Mouse (Mus musculus) brain, embryonic 18.5 days (tissue): ENCODE results near the gene Inhba.

Source experiments
- DNase-seq: peaks from one replicate; pipeline ENCODE4 v3.0.0-alpha.2; 2012; ENCODE audit warnings: low read depth, low spot score

The Inhba gene

DNA sequence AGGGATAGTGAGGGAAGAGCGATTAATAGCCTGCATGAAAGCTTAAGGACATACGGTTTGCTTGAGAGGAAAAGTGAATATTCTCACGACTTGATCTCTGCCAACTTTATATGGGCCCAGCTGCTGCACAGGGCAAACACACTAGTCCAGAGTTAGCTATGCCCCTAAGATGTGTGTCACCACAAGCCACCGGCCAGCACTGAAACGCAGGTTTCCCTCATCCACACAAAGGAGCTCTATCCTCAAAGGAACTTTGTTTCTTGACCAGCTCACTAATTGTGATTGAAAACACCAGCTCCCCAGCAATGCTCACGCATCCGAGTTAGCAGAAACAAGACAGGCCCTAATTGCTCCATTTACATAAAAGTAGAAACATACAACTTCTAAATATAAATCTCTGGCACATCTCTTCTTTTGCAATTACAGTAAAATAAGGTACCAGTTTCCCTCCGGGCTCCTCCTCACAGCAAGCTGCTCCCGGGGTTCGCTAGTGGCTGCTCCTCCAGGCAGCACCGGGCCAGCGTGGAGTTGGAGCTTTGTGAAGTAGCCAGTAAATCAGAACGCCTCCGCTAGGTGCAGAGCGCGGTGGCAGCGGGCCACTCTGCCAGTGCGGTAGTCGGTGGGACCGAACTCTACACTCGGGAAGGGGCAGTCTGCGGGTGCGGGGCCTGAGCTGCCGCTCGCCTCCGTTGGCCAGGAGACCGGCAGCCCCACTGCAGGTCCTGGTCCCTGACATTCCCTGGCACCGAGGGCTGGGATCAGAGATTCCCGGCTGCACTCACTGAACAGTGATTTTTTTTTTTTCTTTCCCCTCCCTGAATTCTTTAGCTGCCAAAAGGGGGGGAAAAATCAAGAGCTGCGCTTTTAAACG, at the start of gene Inhba:
Inhba (plus strand) TSS at position 480 of the 871 bp plus-strand sequence.
- no peak for DNase-seq

DNA sequence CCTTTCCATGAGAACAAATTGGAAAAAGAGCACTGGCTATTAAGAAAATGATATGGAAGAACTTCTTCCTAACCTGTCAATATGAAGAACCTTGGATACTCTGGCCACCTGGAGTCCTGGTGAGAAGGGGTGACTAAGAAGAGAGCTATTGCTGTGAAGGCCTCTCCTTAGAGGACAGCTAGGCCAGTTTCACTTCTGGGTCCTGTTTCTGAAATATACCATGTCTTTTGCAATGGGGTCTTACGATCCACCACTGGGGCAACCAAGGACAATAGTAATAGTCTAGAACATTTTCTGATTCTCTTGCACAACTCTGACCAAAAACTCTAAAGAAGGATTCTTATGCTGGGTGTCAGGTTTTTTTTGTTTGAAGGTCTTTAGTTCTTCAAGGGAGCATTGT, 35.1 kb upstream of the Inhba start:
- DNase-seq = no peak

DNA sequence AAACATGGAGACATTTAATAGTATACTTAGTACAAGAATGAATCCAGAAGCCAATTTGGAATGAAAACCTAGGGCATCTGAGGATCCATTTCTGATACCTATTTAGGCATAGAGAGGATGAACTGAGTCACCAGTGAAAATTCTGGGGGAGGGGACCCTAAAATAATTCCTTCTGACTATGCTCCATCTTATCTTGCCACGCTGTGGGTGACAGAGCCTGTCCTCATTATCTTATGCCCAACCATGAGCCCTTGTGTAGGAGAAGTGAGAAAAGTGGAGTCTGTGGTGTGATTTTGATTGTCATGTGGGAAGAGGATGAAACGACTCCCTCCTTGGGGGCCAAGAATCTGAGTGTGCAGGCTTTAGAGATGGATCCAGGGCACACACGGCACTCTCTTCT, 32.1 kb upstream of the Inhba start:
- no peak for DNase-seq

DNA sequence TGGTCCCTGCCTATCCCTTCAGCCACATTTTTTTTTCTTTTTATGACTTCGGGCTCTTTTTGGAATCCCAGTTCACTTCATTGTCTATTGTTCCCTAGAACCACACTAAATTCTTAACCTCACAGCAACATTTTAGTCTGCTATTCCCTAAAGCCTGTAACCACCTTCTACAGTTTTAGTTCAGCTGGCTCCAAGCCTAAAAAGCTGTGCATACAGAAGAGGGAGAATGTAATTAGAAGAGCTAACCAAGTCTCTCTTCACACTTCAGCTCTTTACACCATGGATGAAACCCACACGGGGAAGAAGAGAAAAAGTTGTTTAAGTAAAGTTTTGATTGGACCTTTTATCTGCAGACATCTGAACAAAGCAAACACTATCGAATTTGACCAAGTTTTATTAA, 29.6 kb upstream of the Inhba start:
- DNase-seq = no peak

DNA sequence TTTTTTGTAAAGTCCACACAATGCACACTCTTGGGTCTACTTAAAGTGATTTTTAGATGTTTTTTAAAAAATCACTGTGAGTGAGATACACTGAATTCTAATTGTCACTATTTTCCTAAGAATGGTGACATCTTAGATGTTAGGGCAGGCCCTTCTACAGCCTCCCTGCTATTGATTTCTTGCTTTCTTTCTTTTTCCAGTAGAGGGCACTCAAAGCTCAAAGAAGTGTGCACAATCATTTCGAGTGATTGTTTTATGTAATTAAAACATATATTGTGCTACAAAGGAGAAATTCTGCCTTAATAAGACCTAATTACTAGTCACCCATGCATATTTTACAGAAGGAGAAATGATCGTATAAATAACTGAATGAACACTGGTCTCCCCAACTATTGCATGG, 25.9 kb upstream of the Inhba start:
- no peak for DNase-seq

DNA sequence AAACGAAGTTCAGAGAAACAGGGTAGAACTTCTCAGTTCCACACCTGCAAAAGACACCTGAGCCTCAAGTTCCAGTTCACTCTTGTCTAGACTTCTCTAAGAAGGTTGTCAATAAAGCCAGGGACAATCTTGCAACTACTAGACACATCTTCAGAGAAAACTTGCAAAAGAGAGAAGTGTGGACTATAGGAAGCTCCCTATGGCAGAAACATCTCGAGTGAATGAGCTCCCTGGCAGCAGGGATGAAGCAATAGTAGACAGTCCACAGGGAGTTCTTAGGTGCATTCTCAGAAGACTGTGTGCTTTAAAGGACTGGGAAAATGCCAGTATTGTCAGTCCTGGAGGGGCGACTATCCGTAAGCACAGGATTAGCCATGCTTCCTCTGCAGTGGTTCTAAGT, 25.5 kb upstream of the Inhba start:
- DNase-seq = no peak

DNA sequence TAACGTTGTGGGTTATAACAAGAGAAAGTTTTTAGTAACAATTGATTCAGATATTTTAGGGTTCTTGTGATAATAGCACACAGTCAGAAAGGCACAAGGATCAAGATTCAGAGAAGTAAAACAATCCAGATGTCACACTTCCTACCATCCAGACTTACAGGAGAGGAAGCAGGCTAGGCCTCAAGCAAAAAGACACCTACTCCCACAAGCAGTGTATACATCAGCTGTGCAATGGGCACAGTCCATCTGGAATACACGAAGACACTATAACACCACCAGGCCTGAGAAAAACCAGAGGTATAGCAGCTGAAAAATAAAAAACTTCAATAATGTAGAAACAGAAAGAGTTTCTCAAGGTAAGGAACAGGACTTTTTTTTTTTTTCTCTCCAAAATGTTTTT, 16.3 kb upstream of the Inhba start:
- no peak for DNase-seq

DNA sequence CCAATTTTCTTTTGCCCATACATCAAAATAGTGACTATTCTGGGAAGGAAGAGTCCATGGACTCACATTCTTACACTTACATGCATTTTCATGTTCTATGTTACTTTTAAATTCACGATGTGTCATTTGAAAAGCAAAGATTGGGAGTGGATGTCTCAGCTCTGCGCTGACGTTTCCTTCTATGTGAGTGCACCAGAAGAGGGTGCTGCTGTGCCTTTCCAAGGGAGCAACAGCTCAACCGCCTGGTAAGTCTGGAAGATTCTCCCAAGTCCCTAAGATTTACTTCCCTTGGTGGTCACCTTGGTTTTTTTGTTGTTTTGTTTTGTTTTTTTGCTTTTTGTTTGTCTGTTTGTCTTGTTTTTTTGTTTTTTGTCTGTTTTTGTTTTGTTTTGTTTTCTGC, 6.1 kb upstream of the Inhba start:
- no peak for DNase-seq

DNA sequence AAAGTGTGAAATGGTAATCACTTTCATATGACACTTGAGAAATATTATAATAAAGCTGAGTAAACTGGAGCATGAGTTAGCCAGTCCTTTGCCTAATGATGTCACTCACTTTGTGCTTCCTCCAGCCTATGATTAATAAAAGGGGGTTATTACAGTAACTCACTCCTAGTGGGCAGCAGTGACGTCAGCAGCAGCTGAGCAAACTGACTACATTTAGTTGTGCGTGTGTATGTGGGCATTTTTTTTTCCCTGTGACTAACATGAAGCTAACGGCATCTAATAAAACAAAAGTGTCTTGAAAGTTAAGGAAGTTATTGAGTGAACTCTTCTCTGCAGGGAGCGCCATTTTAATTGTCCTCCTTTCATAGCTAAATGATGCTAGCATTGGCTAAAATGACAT, 3.9 kb upstream of the Inhba start:
- DNase-seq = no peak

DNA sequence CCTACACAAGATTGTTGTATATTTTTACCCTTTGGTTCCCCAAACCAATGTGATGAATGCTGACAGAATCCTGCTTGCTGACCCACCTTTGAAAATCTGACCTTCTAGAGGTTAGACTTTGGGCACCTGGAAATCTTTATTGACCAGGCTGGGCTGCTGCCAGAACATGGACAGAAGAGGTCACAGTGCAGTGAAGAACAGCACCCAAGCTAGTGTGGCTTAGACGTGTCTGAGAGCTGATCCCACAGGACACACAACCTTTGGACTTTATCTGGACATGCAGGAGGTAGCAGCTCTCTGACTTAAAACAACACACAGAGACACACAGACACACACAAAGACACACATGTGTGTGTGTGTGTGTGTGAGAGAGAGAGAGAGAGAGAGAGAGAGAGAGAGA, 3.3 kb upstream of the Inhba start:
- no peak for DNase-seq

DNA sequence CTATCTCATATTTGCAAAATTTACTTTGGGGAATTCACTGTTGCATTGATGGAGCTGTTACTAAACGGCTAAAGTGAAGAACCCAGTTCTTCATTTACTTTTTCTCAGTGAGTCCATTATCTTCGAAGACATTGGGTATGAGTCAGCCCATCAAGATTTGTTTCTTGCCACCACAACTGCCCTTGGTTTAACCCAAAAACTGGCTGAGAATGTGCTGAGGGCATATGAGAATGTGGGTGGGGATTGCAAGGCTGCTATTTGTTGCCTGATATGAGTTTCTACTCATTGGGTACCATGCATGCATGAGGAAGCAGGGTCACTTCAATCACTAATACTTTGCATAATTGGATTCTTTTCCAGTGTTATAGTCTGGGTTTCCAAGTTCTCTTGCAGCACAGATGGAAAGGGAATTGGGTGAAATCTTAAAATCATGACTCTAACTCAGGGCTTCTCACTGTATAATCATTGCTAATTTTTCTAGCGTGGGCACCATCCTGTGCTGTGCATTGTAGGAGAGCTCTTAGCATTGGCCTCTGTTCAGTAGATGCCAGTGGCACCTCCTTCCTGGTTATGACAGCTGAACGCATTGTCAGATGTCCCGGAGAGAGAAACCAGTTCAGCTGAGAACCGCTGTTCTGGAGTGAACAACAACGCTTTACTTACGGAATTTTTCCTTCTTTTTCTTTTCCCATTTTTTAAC, 1.7 kb upstream of the Inhba start:
- no peak for DNase-seq

DNA sequence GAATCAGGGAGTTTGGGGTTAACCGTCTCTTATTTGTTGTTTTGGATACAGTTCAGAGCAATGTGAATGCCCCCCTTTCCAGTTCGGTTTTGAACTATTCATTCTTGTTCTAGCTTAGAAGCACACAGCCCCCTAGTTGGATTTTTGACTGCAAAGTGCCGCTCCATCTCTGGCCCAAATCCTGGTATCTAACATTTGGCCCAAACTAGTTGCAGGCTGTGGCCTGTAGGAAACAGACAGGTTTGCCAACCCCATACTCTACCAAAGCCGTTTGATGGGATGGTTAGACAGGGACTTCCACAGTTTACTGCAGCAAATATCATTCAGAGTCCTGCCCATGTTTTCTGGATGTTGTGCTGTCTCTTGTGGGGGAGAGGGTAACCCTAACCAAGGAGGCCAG, 1.1 kb upstream of the Inhba start:
- no peak for DNase-seq

DNA sequence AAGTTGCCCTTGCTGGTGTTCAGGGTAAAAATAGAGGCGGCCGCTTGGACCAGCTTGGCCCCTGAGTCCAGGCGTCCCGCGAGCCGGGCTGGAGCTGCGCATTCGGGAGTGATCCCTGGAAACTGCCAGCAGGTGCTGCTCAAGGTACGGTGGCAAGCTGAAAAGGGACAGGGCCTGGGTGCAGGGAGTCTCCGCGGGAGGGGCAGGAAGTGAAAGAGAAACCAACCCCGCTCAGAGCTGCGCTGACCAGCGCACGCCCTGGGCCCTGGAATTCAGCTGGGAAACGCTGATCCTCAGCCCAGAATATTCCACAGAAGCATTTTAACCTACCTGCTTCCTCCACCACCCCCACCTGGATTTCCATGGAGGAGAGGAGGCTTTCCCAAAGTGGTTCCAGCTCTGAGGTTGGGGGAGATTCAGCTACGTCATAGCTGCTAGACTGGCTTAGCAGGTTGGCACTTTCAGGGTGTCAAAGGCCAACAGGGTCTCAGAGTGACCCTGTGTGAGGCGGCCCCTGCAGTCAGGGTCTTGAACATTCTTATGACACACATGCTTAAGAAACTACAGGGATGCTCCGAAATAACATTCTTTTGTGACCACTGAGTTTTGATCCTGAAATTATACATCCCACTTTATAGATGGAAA, 714 bp downstream of the Inhba start:
- no peak for DNase-seq

DNA sequence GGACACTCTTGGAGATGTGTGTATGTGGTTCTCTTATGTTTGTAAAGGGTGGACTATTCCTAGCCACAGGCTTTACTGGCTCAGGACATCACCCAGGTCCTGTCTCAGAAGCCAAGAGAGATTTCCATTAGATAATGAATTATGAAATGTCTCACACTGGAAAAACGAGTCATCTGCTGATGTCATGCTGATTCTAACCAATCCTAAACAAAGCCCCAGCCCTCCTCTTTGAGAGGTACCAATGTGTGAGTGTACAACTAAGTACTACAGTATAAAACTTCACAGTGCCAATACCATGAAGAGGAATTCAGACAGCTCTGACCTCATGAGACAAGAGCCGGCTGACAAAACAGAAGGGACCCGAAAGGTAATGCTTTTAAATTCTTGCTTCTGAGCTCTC, 2.5 kb downstream of the Inhba start:
- no peak for DNase-seq

DNA sequence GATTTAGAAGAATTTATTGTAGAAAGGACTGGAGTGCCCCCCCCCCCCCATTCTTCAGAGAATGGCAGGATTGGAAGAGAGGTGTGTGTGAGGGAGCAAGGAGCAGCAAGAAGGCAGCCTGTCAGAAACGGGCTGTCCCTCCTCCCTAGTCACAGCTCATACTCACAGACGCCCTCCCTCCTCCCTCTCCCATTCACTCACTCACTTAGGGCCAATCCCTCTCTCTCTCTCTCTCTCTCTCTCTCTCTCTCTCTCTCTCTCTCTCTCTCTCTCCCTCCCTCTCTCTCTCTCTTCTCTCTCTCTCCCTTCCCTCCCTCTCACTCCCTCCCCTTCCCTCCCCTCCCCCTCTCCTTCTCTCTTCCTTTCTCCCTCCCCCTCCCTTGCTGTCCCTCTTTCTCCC, 4.9 kb downstream of the Inhba start:
- DNase-seq = no peak

DNA sequence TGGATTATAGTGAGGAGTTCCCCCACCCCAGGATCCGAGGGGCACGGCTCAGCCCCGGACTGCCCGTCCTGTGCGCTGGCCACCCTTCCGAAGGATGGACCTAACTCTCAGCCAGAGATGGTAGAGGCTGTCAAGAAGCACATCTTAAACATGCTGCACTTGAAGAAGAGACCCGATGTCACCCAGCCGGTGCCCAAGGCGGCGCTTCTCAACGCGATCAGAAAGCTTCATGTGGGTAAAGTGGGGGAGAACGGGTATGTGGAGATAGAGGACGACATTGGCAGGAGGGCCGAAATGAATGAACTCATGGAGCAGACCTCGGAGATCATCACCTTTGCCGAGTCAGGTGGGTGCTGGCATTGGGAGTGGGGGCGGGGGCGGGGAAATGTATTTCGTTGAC, 5.7 kb downstream of the Inhba start:
- DNase-seq = no peak

DNA sequence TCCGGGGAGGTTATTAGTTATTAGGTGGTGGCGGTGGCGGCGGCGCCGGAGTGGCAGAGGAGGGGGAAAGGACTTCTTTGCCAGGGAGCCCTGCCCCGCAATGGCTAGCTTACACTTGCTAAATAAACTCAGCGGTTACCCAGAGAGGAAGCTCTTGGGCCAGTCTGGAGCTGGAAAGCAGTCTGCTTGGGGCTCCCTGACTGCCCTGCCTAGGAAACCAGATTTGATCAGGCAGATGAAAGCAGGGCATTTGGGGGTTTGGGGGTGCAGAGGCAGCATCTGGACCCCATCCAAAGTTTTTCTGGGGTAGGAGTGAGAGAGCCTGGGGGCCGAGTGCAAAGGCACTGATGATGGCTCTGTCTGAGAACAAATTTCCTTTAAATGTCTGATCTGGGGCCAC, 6.1 kb downstream of the Inhba start:
- DNase-seq = no peak

DNA sequence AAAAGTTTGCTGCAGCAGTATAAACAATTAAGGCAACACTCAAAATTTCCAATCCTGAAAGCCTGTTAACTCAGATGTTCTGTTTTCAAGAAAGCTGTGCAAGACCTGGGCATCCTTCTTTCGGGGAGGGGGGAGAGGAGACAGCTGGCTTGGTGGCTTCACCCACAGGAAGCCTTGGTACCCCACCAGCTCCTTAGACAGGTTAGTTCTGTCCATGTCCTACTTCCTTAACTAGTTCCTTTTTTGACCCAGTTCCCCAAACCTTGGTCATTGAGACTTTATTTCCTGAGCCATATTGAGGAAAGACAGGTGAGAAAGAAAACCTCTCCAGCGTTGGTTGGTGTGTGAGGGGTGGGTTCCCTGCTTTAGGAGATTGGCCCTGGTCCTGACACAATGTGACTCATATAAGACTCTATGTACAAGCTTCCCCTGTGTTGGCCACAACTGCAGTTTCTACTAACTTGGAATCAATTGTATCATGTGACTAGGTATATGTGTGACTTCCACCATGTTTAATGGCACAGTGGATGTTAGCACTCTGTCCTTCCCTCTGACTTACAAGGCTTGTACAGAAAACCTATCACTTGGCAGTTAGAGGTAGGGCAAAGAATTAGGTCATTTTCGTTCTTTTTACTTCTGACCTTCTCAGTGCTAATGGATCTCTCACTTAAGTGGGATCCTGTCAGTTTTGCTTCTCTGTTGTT, 7.3 kb downstream of the Inhba start:
- no peak for DNase-seq

DNA sequence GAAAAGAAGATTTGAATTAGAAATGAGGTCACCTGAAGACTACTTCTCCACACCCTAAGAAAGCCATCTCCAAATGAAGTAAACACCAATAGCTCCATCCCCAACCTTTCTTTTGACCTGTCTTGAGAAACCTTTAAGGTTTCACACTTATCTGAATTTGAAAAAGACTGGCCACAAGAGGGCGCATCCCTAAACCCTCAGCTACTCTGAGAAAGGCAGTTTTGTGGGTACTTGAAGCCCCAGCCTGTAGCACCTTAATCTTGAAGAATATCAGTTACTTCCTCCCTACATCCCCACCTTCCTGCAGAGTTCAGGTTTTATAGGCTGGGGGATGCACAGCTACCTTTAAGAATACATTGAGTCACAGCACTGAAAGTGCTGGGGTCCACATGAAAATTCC, 9.0 kb downstream of the Inhba start:
- DNase-seq = no peak

DNA sequence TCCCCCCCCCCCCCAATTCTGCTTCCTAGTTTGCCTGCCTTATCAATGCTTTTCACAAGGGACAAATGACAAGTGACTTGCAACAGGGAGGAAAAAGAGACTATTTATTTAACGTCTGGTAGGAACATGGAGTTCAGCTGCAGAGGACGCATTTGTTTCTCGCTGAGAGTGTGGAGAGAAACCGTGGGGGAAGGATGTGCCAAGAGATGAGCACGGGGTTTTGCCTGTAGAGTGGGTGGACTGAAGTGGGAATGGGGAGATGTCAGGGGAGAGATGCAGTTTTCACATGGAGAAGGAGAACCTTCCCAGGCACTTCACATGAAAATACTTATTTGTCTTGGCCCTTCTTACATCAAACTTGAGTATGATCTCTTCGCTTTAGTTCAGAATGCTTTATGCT, 9.5 kb downstream of the Inhba start:
- no peak for DNase-seq

DNA sequence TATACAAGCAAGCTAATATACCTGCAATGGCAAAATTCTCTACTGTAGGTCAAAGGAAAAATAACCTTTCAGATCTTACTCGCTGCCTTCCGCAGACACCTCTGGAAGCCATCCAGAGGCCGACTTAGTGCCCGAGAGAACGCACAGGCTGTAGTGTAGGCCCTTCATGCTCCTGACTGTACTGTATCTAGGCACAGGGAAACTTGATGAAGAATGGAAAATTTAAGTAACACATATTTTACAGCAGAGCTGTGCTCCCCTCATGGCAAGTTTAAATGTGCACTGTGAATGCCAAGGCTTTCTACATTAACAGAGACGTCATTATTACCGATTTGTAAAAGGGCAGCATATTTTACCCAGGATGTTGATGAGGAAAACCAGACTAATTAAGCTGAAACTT, 10.2 kb downstream of the Inhba start:
- no peak for DNase-seq

DNA sequence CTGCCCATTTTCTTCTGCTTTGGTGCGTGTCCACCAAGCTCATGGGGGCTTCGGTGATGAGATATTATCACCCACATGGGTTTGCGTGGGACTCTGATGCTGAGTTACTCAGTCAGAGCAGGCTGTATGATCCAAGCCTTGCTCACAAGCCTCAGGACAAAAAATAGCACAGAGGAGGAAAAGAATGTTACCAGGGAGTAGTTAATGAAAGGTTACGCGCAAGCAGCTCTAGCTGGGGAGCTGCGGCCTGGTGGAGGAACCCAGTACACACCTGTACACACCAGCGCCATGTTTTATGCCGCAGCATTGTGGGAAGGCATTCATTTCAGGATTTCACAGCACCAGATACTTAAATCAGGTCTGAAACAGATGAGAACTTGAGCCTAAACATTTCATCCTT, 10.9 kb downstream of the Inhba start:
- no peak for DNase-seq
